Mouse (Mus musculus) embryo, embryonic 9.5 days (tissue): ENCODE data around the gene Ubap2.

Source experiments
- DNase-seq: peaks from one replicate; pipeline ENCODE4 v3.0.0-alpha.2; 2017; ENCODE audit errors: extremely low spot score

Ubap2 gene

GRCm38 (mm10) chr4:41274980-41275850 lies at the start of gene Ubap2:
Ubap2 (minus strand) TSS chr4:41275144.
- DNase-seq: peak; percentile 97

- no peak for DNase-seq
These were observed 46.0 kb upstream of the Ubap2 start for GRCm38 (mm10) chr4:41320971-41321370.

- DNase-seq: no peak
These were observed 43.3 kb upstream of the Ubap2 start for GRCm38 (mm10) chr4:41318267-41318666.

- peak; percentile 4 for DNase-seq
These were observed 40.2 kb upstream of the Ubap2 start for GRCm38 (mm10) chr4:41315173-41315572.

- peak; percentile 93 for DNase-seq
These were observed 39.5 kb upstream of the Ubap2 start, which contains the start of gene Dcaf12 for GRCm38 (mm10) chr4:41314141-41315129. Dcaf12 (minus strand) TSS chr4:41314889.

GRCm38 (mm10) chr4:41313722-41314121 lies 38.8 kb upstream of the Ubap2 start:
- DNase-seq: no peak

- no peak for DNase-seq
These were observed 35.9 kb upstream of the Ubap2 start for GRCm38 (mm10) chr4:41310567-41311563.

GRCm38 (mm10) chr4:41307406-41307805 lies 32.5 kb upstream of the Ubap2 start:
- DNase-seq: no peak

- DNase-seq: no peak
These were observed 29.4 kb upstream of the Ubap2 start for GRCm38 (mm10) chr4:41304302-41304701.

GRCm38 (mm10) chr4:41303671-41304070 lies 28.7 kb upstream of the Ubap2 start:
- no peak for DNase-seq

- no peak for DNase-seq
These were observed 24.0 kb upstream of the Ubap2 start for GRCm38 (mm10) chr4:41298976-41299375.

GRCm38 (mm10) chr4:41295960-41296359 lies 21.0 kb upstream of the Ubap2 start:
- no peak for DNase-seq

- DNase-seq: no peak
These were observed 20.6 kb upstream of the Ubap2 start for GRCm38 (mm10) chr4:41295507-41295906.

GRCm38 (mm10) chr4:41293907-41294306 lies 19.0 kb upstream of the Ubap2 start:
- DNase-seq: no peak

- DNase-seq: no peak
These were observed 14.9 kb upstream of the Ubap2 start for GRCm38 (mm10) chr4:41289802-41290201.

- peak; percentile 9 for DNase-seq
These were observed 11.5 kb upstream of the Ubap2 start for GRCm38 (mm10) chr4:41286420-41286819.

- DNase-seq: peak; percentile 15
These were observed 9.1 kb upstream of the Ubap2 start for GRCm38 (mm10) chr4:41284087-41284486.

GRCm38 (mm10) chr4:41275927-41276326 lies 983 bp upstream of the Ubap2 start:
- DNase-seq: no peak

GRCm38 (mm10) chr4:41274377-41274979 lies 466 bp downstream of the Ubap2 start:
- peak; percentile 10 for DNase-seq

- no peak for DNase-seq
These were observed 6.8 kb downstream of the Ubap2 start for GRCm38 (mm10) chr4:41268133-41268532.

GRCm38 (mm10) chr4:41266350-41266749 lies 8.6 kb downstream of the Ubap2 start:
- DNase-seq: no peak
